Mouse (Mus musculus): ENCODE results near the gene Pcdh7.

The Pcdh7 gene

GRCm38 (mm10) chr5:57743956-57744661 lies 26.3 kb downstream of the Pcdh7 start:
- intact Hi-C loops (cut with DNase I) = no loop called here

- intact Hi-C loops (cut with DNase I) = no loop called here
Observed at GRCm38 (mm10) chr5:57745879-57746278, 28.1 kb downstream of the Pcdh7 start.

DNA sequence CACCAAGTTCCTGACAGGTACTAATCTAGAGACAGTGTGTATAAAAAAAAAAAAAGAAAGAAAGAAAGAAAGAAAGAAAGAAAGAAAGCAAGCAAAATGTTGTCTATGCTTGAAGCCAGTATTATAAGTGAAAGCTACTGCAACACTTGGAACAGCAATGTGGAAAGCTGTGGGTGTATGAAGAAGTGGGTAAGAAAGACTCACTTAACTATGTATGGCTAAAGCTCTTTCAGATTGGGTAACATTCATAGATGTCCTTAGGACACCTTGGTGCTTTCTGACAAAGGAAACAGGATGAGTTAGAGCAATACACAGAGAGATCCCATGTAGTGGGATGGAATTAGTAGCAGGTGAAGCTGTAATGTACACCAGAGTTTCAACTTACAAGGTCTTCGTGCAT lies 32.6 kb downstream of the Pcdh7 start:
- intact Hi-C loops (cut with DNase I) = no loop called here

- intact Hi-C loops (cut with DNase I) = no loop called here
Observed at GRCm38 (mm10) chr5:57755791-57756190, 38.0 kb downstream of the Pcdh7 start.

GRCm38 (mm10) chr5:57756726-57757424 lies 39.1 kb downstream of the Pcdh7 start:
- intact Hi-C loops (cut with DNase I) = no loop called here

GRCm38 (mm10) chr5:57757436-57757898 lies 39.7 kb downstream of the Pcdh7 start:
- intact Hi-C loops (cut with DNase I) = no loop called here

DNA sequence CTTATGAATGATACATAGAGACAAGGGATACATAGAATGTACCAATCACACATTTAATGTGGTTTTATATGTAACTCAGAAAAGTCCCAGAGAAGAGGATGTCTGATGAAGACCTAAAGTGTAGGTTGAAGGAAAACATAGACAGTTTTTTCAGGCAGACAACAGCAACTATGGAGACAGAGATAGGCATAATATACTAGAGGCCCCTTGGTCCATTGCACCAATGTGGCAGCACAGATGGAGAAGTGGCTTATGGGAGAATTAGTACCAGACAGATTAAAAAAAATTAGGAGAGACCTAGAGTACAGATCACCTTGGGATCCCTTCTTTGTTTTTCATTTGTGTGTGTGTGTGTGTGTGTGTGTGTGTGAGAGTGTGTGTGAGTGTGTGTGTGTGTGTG lies 41.2 kb downstream of the Pcdh7 start:
- intact Hi-C loops (cut with DNase I) = no loop called here

- intact Hi-C loops (cut with DNase I) = no loop called here
Observed at GRCm38 (mm10) chr5:57760069-57761063, 42.6 kb downstream of the Pcdh7 start.

- intact Hi-C loops (cut with DNase I) = no loop called here
Observed at GRCm38 (mm10) chr5:57765356-57765755, 47.6 kb downstream of the Pcdh7 start.

DNA sequence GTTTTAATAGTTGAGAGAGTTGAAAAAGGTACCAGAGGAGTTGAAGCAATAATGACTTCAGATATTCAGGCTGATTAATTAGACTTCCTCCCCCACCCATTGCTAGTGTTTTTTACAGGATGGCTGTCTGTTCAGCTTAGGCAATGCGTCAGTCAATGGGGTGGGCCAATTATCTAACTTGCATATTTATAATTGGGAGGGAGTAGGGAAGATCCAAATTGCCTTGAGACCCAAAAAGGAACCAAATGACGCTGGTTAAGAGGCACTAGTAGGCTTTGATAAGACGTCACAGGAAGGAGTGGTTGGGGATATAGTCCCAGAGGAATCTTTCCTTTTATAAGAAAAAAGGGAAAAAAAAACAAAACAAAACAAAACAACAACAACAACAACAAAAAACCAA lies 49.6 kb downstream of the Pcdh7 start:
- intact Hi-C loops (cut with DNase I) = no loop called here

GRCm38 (mm10) chr5:57768469-57769022 lies 50.8 kb downstream of the Pcdh7 start:
- intact Hi-C loops (cut with DNase I) = no loop called here

GRCm38 (mm10) chr5:57769644-57770043 lies 51.9 kb downstream of the Pcdh7 start:
- intact Hi-C loops (cut with DNase I) = no loop called here

- intact Hi-C loops (cut with DNase I) = no loop called here
Observed at GRCm38 (mm10) chr5:57770364-57770763, 52.6 kb downstream of the Pcdh7 start.

DNA sequence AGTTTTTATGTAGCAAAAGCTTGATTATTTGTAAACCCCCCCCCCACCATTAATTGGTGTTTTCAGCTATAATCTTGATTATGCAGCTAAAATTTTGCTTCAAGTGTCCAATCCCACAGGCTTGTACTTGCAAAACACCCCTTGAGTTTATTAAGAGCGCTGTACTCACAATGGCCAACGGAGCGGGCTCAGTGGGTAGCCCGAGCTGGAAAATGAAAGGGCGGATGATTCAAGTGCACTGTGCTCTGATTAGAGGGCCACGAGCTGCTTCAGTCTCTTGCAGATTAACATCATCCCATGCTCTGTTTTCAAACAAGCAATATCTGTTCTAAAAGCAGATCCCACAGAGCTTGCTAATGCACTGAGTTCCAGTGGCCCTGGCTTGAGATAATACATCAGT lies 53.4 kb downstream of the Pcdh7 start:
- intact Hi-C loops (cut with DNase I) = no loop called here

GRCm38 (mm10) chr5:57772711-57773110 lies 54.9 kb downstream of the Pcdh7 start:
- intact Hi-C loops (cut with DNase I) = no loop called here

DNA sequence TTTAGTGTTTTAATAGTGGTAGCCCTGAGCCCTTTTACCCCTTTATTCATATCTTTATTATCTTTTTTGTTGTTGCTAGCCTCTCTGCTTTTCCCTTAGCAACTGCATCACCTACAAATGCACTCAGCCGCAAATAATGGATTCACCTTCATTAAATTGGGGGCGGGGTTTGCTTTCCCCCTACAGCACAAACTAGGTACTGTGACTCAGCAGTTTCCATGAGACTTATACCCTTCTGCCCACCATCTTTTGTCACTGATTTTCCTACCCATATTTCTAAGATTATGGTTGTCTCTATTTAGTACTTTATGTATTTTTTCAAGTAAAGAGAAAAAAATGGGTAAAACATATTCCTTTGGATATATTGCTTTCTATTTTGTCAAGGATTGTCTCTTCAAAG lies 56.7 kb downstream of the Pcdh7 start:
- intact Hi-C loops (cut with DNase I) = no loop called here

DNA sequence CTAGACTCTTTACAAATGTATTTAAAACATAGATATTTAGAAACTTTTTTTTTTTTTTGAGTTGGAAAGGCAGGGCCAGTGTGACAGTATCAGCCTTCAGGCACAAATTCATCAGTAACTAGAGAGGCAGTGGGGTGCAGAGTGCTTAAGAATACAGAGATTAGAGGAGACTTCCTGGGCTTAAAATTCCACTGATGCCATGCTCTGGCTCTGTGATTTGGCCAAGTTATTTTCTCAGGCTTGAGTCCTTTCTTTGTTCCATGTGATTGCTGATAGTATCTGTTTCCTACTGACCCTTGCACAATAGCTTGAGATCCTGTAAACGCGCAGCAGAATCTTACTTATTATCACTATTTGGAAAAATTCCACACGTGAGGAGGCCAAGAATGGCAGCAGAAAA lies 60.3 kb downstream of the Pcdh7 start:
- intact Hi-C loops (cut with DNase I) = no loop called here

DNA sequence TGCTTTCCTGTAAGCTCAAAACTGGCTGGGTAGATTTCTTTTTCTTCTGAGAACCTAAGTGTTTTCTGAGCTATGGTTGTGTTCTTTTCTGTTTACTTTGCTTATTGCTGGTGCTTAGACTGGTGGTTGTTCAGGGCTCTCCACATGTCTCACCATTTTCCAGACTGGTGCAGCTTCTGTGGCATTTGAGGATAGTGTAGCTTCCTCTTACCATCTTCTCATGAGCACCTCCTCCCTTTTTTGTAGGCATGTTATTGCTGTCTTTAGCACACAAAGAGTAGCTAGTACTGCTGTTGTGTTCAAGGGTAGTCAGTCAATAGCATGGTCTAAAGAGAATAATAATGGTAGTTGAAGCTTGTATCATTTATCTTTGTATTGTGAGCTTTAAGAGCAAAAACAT lies 62.2 kb downstream of the Pcdh7 start:
- intact Hi-C loops (cut with DNase I) = no loop called here

DNA sequence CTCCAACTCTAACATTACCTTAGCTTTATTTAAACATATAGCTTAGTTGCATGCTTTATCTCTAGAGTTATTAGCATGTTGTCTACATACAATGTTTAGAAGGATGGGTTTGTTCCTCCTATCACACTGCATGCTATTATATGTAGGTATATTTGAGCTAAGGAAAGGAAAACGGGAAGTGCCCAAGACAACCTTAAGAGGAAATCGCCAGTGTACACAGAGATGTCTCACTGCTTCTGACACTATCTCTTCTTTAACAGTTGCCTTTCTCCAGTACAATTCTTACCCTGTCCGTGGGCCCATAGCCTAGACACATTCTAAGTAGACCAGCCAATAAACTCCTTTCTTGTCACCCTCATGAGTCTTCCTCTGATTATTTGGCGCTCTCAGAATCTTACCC lies 62.8 kb downstream of the Pcdh7 start:
- intact Hi-C loops (cut with DNase I) = no loop called here

GRCm38 (mm10) chr5:57781950-57782349 lies 64.2 kb downstream of the Pcdh7 start:
- intact Hi-C loops (cut with DNase I) = no loop called here

- intact Hi-C loops (cut with DNase I) = no loop called here
Observed at GRCm38 (mm10) chr5:57782546-57782945, 64.8 kb downstream of the Pcdh7 start.
